Mouse (Mus musculus) bone marrow, adult 2 months (tissue): Measurements from ENCODE around the gene Ddr1. TPM values are rescaled to one million over a fixed set of nuclear protein-coding genes. Genes with fewer than 3 reads are reported as not detected.

Source experiments
- H3K27ac ChIP-seq: fragments of 200-500 bp; 2 replicates; pipeline ENCODE4 v1.5.1; 2012; ENCODE audit warnings: low read depth, mild to moderate bottlenecking, control low read depth, inconsistent platforms, low read length; ENCODE audit not compliant: control insufficient read depth, poor library complexity, insufficient read depth
- H3K4me1 ChIP-seq: fragments of 200-500 bp; 2 replicates; pipeline ENCODE4 v1.6.1; 2011; ENCODE audit warnings: low read length; ENCODE audit not compliant: control insufficient read depth, insufficient read depth
- H3K4me3 ChIP-seq: fragments of 200-500 bp; replicated peaks from 2 replicates; pipeline ENCODE3; 2011; ENCODE audit warnings: mild to moderate bottlenecking, low read depth, low read length, control low read depth; ENCODE audit not compliant: control insufficient read depth
- CTCF ChIP-seq: fragments of 200-500 bp; IDR thresholded peaks from 2 replicates; pipeline ENCODE4 v1.5.1; 2011; ENCODE audit warnings: low read length, control low read depth; ENCODE audit not compliant: control insufficient read depth, insufficient read depth
- POLR2A ChIP-seq: fragments of 200-500 bp; IDR thresholded peaks from 2 replicates; pipeline ENCODE4 v1.6.1; 2011; ENCODE audit warnings: low read depth, mild to moderate bottlenecking, control low read depth, low read length, borderline replicate concordance; ENCODE audit not compliant: control insufficient read depth
- WGBS: fragments of 180-500 bp; shearing (Covaris S2); methylation state at CpG from one replicate; pipeline ENCODE4 v1.1.7; 2018; 5-methylcytosine and 5-hydroxymethylcytosine counted together
- polyA plus RNA-seq: library from polyadenylated mRNA; stranded (reverse); fragments of >200 nt; gene quantifications from 2 replicates; pipeline ENCODE4 v1.2.4, GENCODE M21; 2011; ENCODE audit warnings: low replicate concordance; ENCODE audit not compliant: missing spikeins, insufficient read depth, insufficient read length

The Ddr1 gene
- polyA plus RNA-seq, 1 experiment, result 6.0 TPM

GRCm38 (mm10) chr17:35643609-35644236 is 60.7 kb downstream of the Ddr1 start, which contains the start of gene Mucl3:
Gene Mucl3, minus strand, starts transcription at chr17:35643695.
- WGBS, result 68% methylated on average over 13 of the region's 13 CpGs
- Histone ChIP-seq H3K27ac (no peak within 1 kb of the TSS), H3K4me1 (no peaks in the 10 kb centered on the region), H3K4me3 (no peak within 1 kb of the TSS)
- TF ChIP-seq POLR2A, result no peak
- TF ChIP-seq CTCF, result no peak

DNA sequence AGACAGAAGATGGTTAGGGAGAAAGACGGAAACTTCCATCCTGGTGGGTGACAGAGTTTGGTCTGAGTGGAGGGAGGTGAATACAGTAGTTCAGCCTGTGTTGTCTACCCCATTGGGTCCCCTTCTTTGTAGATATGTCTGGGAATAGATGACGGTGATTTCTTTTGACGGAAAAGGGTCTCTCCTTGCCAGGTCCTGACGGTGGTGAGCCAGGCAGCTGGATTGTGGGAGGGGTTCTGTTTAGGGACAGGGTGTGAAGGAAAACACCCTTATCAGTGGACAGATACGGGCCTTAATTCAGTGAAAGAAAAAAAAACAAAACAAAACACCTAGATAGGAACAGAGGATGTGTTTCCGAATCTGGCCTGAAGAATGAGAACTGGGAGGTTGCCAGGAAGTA is 65.1 kb downstream of the Ddr1 start:
- Histone ChIP-seq H3K27ac (no peak overlapping the region), H3K4me1 (0 out of 2 replicates have a peak, but pooled peaks cover 1% of the 10 kb centered on the region), H3K4me3 (no peak overlapping the region)
- 66% methylated on average over 6 of the region's 6 CpGs for WGBS
- TF ChIP-seq CTCF, result no peak
- TF ChIP-seq POLR2A, result no peak

- 15% methylated on average over 14 of the region's 14 CpGs for WGBS
- no peak for TF ChIP-seq CTCF
Measured at GRCm38 (mm10) chr17:35638475-35639190, 65.8 kb downstream of the Ddr1 start.

GRCm38 (mm10) chr17:35636363-35636762 is 68.1 kb downstream of the Ddr1 start:
- 28% methylated on average over 5 of the region's 5 CpGs for WGBS
- H3K4me3 ChIP-seq, result no peak overlapping the region
- TF ChIP-seq CTCF (no peak), POLR2A (no peak)
- no peak overlapping the region for H3K27ac ChIP-seq
- 0 out of 2 replicates have a peak, but pooled peaks cover 1% of the 10 kb centered on the region for H3K4me1 ChIP-seq

More at GRCm38 (mm10) chr17:35638475-35639190, 65.8 kb downstream of the Ddr1 start:
- 0 out of 2 replicates have a peak, but pooled peaks cover 1% of the 10 kb centered on the region for H3K4me1 ChIP-seq
- H3K4me3 ChIP-seq, result no peak overlapping the region
- H3K27ac ChIP-seq, result no peak overlapping the region

DNA sequence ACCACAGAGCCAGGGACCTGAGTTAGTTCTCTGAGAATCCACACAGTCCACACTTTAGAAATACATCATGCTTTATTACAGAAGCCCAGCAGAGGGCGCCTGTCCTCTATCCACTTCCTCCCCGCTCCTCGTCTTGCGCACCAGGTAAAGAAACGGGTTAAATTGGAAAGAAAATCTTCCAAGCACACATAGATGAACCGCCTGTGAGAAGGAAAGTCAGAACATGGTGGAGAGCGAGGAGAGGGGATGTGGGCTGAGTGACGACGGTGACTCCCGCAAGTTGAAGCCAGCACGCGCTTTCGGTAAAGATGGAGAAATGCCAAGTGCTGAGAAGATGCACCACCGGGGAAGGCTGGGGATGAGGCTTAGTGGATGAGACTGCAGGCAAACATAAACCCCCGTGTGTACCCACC is 68.7 kb downstream of the Ddr1 start:
- no peak for TF ChIP-seq POLR2A
- TF ChIP-seq CTCF, result peak; percentile 68
- Histone ChIP-seq H3K4me3 (peak overlapping the region; percentile 60), H3K27ac (no peak overlapping the region), H3K4me1 (0 out of 2 replicates have a peak, but pooled peaks cover 1% of the 10 kb centered on the region)
- WGBS, result 2% methylated on average over 15 of the region's 15 CpGs

- Histone ChIP-seq H3K27ac (no peak overlapping the region), H3K4me1 (0 out of 2 replicates have a peak, but pooled peaks cover 1% of the 10 kb centered on the region), H3K4me3 (no peak overlapping the region)
- peak; percentile 13; the same call in 1 of the 2 replicates for TF ChIP-seq CTCF
- no peak for TF ChIP-seq POLR2A
- WGBS, result 61% methylated on average over 3 of the region's 3 CpGs
Measured at GRCm38 (mm10) chr17:35635202-35635601, 69.2 kb downstream of the Ddr1 start.

- H3K4me3 ChIP-seq, result no peak overlapping the region
- 0 out of 2 replicates have a peak, but pooled peaks cover 1% of the 10 kb centered on the region for H3K4me1 ChIP-seq
- TF ChIP-seq CTCF, result no peak
- TF ChIP-seq POLR2A, result no peak
- H3K27ac ChIP-seq, result no peak overlapping the region
- WGBS, result 22% methylated on average over 1 of the region's 1 CpGs
Measured at GRCm38 (mm10) chr17:35633992-35634391, 70.4 kb downstream of the Ddr1 start.

Other genes starting within 250 kb of the Ddr1 start
- gene H2-Q10, start 234.5 kb downstream of the Ddr1 start, polyA plus RNA-seq, result 28.2 and 68.7 TPM in 2 replicates
- 102 TPM in 1 of 2 replicates, not detected in the other for gene Pou5f1, start 198.6 kb downstream of the Ddr1 start, polyA plus RNA-seq
- 28.7 and 41.7 TPM in 2 replicates for gene Tcf19, start 187.8 kb downstream of the Ddr1 start, polyA plus RNA-seq
- gene Cchcr1, start 187.5 kb downstream of the Ddr1 start, polyA plus RNA-seq, result 15.7 and 31.8 TPM in 2 replicates
- not detected in 2 replicates for gene Psors1c2, start 171.4 kb downstream of the Ddr1 start, polyA plus RNA-seq
- not detected in 2 replicates for gene Cdsn, start 152.5 kb downstream of the Ddr1 start, polyA plus RNA-seq
- not detected in 2 replicates for gene 2300002M23Rik, start 137.2 kb downstream of the Ddr1 start, polyA plus RNA-seq
- gene Sfta2, start 103.1 kb downstream of the Ddr1 start, polyA plus RNA-seq, result not detected in 2 replicates
- not detected in 2 replicates for gene Gm9573, start 78.0 kb downstream of the Ddr1 start, polyA plus RNA-seq
- gene Mucl3, start 60.9 kb downstream of the Ddr1 start, polyA plus RNA-seq, result not detected in 2 replicates
- gene Vars2, start 37.0 kb downstream of the Ddr1 start, polyA plus RNA-seq, result 13.1 and 25.0 TPM in 2 replicates
- 12.5 and 21.1 TPM in 2 replicates for gene Gtf2h4, start 30.9 kb downstream of the Ddr1 start, polyA plus RNA-seq
- gene Ier3, start 117.1 kb upstream of the Ddr1 start, polyA plus RNA-seq, result 8.7 and 17.1 TPM in 2 replicates
- 41.7 and 90.0 TPM in 2 replicates for gene Flot1, start 118.6 kb upstream of the Ddr1 start, polyA plus RNA-seq
- 380 and 447 TPM in 2 replicates for gene Tubb5, start 133.7 kb upstream of the Ddr1 start, polyA plus RNA-seq
- gene Mdc1, start 136.9 kb upstream of the Ddr1 start, polyA plus RNA-seq, result 17.2 and 24.2 TPM in 2 replicates
- 16.0 and 22.4 TPM in 2 replicates for gene Nrm, start 156.7 kb upstream of the Ddr1 start, polyA plus RNA-seq
- gene Ppp1r18, start 161.0 kb upstream of the Ddr1 start, polyA plus RNA-seq, result 35.8 and 78.4 TPM in 2 replicates
- gene Dhx16, start 175.2 kb upstream of the Ddr1 start, polyA plus RNA-seq, result 119 and 234 TPM in 2 replicates
- gene 2310061I04Rik, start 192.8 kb upstream of the Ddr1 start, polyA plus RNA-seq, result 28.5 and 52.0 TPM in 2 replicates
- gene Atat1, start 205.5 kb upstream of the Ddr1 start, polyA plus RNA-seq, result 11.7 and 19.9 TPM in 2 replicates
- 43.2 and 65.2 TPM in 2 replicates for gene Mrps18b, start 211.8 kb upstream of the Ddr1 start, polyA plus RNA-seq
- gene Ppp1r10, start 211.8 kb upstream of the Ddr1 start, polyA plus RNA-seq, result 24.4 and 48.0 TPM in 2 replicates